Mouse (Mus musculus): ENCODE measurements around the gene Cacna2d4. TPM values are rescaled to one million over a fixed set of nuclear protein-coding genes. Genes with fewer than 3 reads are reported as not detected.
A peak's percentile ranks its signal among the peaks of the same experiment; 100 is the strongest.

The Cacna2d4 gene
- polyA plus RNA-seq, 1 experiment from 2014 or later: 0.09 TPM

DNA sequence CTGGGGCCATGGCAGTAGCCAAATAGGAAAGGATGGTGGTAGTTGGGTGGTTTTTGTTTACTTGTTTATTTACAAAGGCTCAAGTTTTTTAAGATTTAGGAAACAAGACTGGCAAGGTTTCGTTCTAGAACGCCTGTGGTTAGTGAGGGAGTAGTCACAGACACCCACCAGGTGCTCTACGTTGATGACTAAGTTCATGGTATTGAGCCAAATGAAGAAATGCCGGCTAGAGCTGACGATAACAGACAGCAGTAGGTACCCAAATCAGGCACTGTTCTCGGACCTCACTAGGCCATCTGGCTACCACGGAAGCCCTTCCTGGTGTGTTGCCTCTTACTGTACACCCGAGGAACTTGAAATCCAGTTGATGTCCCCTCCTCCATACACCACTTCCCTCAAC lies 9.3 kb upstream of the Cacna2d4 start:
- DNase-seq (ENCODE audit: low spot score): no peak
- H3K27me3 ChIP-seq (ENCODE audit: insufficient read depth, poor library complexity, severe bottlenecking): no peaks in the 10 kb centered on the region
- H3K4me1 ChIP-seq (replicated peaks): no peaks in the 10 kb centered on the region; the same call in 1 of the 2 replicates
- no peak overlapping the region for H3K4me3 ChIP-seq
- no peaks in the 10 kb centered on the region for H3K9me3 ChIP-seq
- no peak overlapping the region for H3K27ac ChIP-seq
- peaks cover 5% of the 10 kb centered on the region for H3K36me3 ChIP-seq
- WGBS: 90% methylated on average over 8 of the region's 8 CpGs

GRCm38 (mm10) chr6:119228861-119229603 lies 7.3 kb upstream of the Cacna2d4 start:
- Histone ChIP-seq H3K9me3 (no peaks in the 10 kb centered on the region), H3K27me3 (ENCODE audit: insufficient read depth, poor library complexity, severe bottlenecking) (no peaks in the 10 kb centered on the region), H3K4me1 (replicated peaks) (no peaks in the 10 kb centered on the region; the same call in 1 of the 2 replicates), H3K4me3 (no peak overlapping the region), H3K36me3 (no peaks in the 10 kb centered on the region), H3K27ac (no peak overlapping the region)
- no peak for DNase-seq (ENCODE audit: low spot score)
- WGBS: 80% methylated on average over 11 of the region's 11 CpGs

DNA sequence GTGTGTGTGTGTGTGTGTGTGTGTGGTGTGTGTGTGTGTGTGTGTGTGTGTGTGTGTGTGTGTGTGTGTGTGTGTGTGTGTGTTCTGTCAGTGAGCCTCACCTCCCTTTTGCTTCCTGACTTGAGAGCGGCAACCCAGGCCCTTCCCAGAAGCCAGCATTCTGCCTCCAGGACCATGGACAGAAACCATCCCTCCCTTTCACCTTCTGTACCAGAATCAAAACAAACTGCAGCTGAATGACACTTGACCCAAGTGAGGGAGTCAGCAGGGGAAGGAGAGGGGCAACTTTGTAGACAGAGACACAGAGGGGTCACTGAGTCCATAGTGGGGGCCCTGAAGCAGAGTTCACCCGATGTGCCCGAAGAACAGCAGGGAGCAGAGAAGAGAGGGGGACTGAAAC lies 3.3 kb upstream of the Cacna2d4 start:
- H3K4me1 ChIP-seq (replicated peaks): peaks cover 20% of the 10 kb centered on the region
- no peak overlapping the region for H3K4me3 ChIP-seq
- no peaks in the 10 kb centered on the region for H3K27me3 ChIP-seq (ENCODE audit: insufficient read depth, poor library complexity, severe bottlenecking)
- WGBS: 45% methylated on average over 3 of the region's 3 CpGs
- no peaks in the 10 kb centered on the region for H3K9me3 ChIP-seq
- peak; percentile 42 for DNase-seq (ENCODE audit: low spot score)
- no peaks in the 10 kb centered on the region for H3K36me3 ChIP-seq
- H3K27ac ChIP-seq: no peak overlapping the region

- Histone ChIP-seq H3K4me3 (no peak overlapping the region), H3K27me3 (ENCODE audit: insufficient read depth, poor library complexity, severe bottlenecking) (no peaks in the 10 kb centered on the region), H3K36me3 (no peaks in the 10 kb centered on the region), H3K9me3 (no peaks in the 10 kb centered on the region), H3K4me1 (replicated peaks) (peaks cover 27% of the 10 kb centered on the region), H3K27ac (no peak overlapping the region)
- 79% methylated on average over 5 of the region's 5 CpGs for WGBS
- no peak for DNase-seq (ENCODE audit: low spot score)
Measured at GRCm38 (mm10) chr6:119235441-119235840, 885 bp upstream of the Cacna2d4 start.

GRCm38 (mm10) chr6:119237427-119237989 lies 1.2 kb downstream of the Cacna2d4 start:
- WGBS: 68% methylated on average over 8 of the region's 8 CpGs
- Histone ChIP-seq H3K27me3 (ENCODE audit: insufficient read depth, poor library complexity, severe bottlenecking) (no peaks in the 10 kb centered on the region), H3K27ac (no peak overlapping the region)

DNA sequence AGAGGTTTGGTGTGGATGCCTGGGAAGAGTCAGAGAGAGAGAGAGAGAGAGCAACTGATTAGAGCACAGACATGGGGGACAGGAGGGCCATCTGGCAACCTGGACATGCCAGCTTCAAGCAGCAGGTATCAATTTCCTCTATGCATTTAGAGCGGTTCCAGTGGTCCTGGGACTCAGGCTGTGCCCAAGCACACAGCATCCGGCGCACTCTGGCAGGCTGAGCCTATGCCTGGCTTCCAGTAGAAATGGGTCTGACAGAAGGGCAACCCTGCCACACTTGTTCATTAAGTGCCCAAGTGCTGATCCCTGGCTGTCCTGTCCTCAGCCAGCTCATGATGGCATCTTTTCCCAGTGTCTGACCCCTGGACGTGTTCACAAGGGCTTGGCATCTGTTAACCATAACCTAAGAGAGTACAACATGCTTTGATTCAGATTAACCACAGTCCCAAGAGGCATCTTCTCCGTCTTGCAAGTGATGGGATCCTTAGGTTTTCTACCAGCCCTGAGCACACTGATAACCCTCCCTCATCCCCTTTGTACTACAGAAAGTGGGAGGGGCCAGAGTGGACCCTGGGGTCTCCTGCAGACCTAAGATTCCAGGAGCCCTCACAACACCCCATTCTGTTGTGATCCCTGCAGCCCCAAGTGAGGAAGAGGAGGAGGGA lies 3.1 kb downstream of the Cacna2d4 start:
- Histone ChIP-seq H3K4me1 (replicated peaks) (peaks cover 44% of the 10 kb centered on the region), H3K27me3 (ENCODE audit: insufficient read depth, poor library complexity, severe bottlenecking) (no peaks in the 10 kb centered on the region), H3K9me3 (no peaks in the 10 kb centered on the region), H3K36me3 (no peaks in the 10 kb centered on the region), H3K27ac (no peak overlapping the region), H3K4me3 (no peak overlapping the region)
- DNase-seq (ENCODE audit: low spot score): no peak
- WGBS: 82% methylated on average over 5 of the region's 5 CpGs

More at GRCm38 (mm10) chr6:119237427-119237989, 1.2 kb downstream of the Cacna2d4 start:
- Histone ChIP-seq H3K4me1 (replicated peaks) (peaks cover 44% of the 10 kb centered on the region), H3K9me3 (no peaks in the 10 kb centered on the region), H3K36me3 (no peaks in the 10 kb centered on the region), H3K4me3 (no peak overlapping the region)
- no peak for DNase-seq (ENCODE audit: low spot score)

DNA sequence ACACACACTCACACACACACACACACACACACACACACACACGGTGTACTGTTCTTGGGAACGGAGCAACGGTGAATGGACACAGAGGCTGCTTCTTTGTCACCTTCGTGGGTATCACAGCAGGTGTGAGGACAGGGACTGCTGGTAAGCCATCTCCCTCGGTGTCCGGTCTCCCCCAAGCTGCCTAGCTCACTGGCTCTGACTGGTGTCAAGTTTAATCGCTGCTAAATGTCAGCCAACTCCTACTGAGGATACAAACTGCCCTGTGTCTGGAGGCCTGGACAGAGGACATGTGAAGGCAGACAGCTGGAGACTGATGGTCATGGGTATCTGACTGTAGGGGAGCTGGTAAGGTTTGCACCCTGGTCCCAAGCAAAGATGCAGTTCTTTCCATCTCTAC lies 3.9 kb downstream of the Cacna2d4 start:
- 81% methylated on average over 7 of the region's 7 CpGs for WGBS
- no peak overlapping the region for H3K4me3 ChIP-seq
- no peak for DNase-seq (ENCODE audit: low spot score)

GRCm38 (mm10) chr6:119240871-119241705 lies 4.8 kb downstream of the Cacna2d4 start:
- Histone ChIP-seq H3K9me3 (peaks cover 5% of the 10 kb centered on the region), H3K4me1 (replicated peaks) (peaks cover 43% of the 10 kb centered on the region), H3K4me3 (no peak overlapping the region), H3K27me3 (ENCODE audit: insufficient read depth, poor library complexity, severe bottlenecking) (no peaks in the 10 kb centered on the region), H3K27ac (peak overlapping the region; percentile 35; the same call in 1 of the 2 replicates), H3K36me3 (no peaks in the 10 kb centered on the region)
- DNase-seq (ENCODE audit: low spot score): no peak
- WGBS: 57% methylated on average over 21 of the region's 21 CpGs

More for the DNA sequence above, 3.9 kb downstream of the Cacna2d4 start:
- Histone ChIP-seq H3K27me3 (ENCODE audit: insufficient read depth, poor library complexity, severe bottlenecking) (no peaks in the 10 kb centered on the region), H3K27ac (no peak overlapping the region), H3K9me3 (no peaks in the 10 kb centered on the region), H3K4me1 (replicated peaks) (peaks cover 44% of the 10 kb centered on the region), H3K36me3 (no peaks in the 10 kb centered on the region)

DNA sequence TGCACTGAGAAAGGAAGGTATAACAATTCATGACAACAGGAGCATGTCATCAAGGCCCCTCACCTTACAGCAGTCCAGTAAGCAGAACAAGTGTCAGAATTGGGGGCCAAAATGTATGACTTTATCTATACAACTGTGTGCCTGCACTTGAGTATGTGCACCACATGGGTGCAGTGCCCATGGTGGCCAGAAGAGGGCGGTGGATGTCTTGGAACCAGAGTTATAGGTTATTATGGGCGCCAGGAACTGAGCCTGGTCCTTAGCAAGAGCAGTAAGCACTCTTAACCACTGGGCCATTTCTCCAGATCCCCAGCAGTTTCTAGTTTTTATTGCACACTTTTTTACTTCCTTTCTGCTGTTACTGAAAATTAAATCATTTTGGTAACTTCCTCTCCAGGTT lies 9.8 kb downstream of the Cacna2d4 start:
- H3K4me1 ChIP-seq (replicated peaks): peaks cover 11% of the 10 kb centered on the region
- no peak overlapping the region for H3K27ac ChIP-seq
- H3K4me3 ChIP-seq: no peak overlapping the region
- no peaks in the 10 kb centered on the region for H3K36me3 ChIP-seq
- WGBS: 47% methylated on average over 2 of the region's 2 CpGs
- H3K9me3 ChIP-seq: peaks cover 9% of the 10 kb centered on the region
- no peak for DNase-seq (ENCODE audit: low spot score)
- no peaks in the 10 kb centered on the region for H3K27me3 ChIP-seq (ENCODE audit: insufficient read depth, poor library complexity, severe bottlenecking)

DNA sequence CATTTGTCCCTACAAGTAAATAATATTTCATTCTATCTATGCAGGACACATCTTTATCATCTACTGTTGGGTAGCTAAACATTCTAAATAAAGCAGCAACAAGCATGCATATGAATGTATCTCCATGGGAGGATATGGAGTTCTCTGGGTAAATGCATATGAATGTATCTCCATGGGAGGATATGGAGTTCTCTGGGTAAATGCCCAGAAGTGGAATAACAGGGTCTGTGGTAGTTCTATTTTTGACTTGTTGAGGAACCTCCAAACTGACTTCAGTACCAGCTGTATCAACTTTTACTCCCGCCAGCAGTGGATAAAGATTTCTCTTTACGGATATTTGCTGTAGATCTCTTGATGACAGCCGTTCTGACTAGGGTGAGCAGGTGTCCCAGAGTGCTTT lies 12.3 kb downstream of the Cacna2d4 start:
- no peaks in the 10 kb centered on the region for H3K36me3 ChIP-seq
- no peaks in the 10 kb centered on the region for H3K27me3 ChIP-seq (ENCODE audit: insufficient read depth, poor library complexity, severe bottlenecking)
- H3K4me3 ChIP-seq: no peak overlapping the region
- WGBS: 90% methylated on average over 3 of the region's 3 CpGs
- DNase-seq (ENCODE audit: low spot score): no peak
- H3K4me1 ChIP-seq (replicated peaks): no peaks in the 10 kb centered on the region
- H3K27ac ChIP-seq: no peak overlapping the region
- H3K9me3 ChIP-seq: peaks cover 9% of the 10 kb centered on the region

DNA sequence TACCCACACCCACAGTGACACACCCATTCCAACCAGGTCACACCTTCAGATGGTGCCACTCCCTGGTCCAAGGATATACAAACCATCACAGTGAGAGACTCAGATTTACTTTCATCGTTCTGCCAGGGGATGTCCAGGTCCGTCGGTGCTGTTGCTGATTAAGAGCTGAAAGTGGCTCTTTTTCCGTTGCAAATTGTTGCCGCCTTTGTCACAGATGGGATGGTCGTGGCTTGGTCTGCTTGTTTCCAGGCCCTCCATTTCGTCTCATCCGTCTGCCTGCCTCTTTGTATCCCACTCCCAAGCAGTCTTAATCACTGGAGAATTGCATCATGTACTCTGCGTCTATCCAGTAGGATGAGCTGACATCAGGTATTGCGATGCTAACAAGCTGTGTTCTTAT lies 13.4 kb downstream of the Cacna2d4 start:
- Histone ChIP-seq H3K4me1 (replicated peaks) (no peaks in the 10 kb centered on the region), H3K9me3 (peaks cover 9% of the 10 kb centered on the region), H3K27ac (no peak overlapping the region), H3K36me3 (no peaks in the 10 kb centered on the region), H3K4me3 (no peak overlapping the region), H3K27me3 (ENCODE audit: insufficient read depth, poor library complexity, severe bottlenecking) (no peaks in the 10 kb centered on the region)
- no peak for DNase-seq (ENCODE audit: low spot score)
- 91% methylated on average over 10 of the region's 10 CpGs for WGBS

GRCm38 (mm10) chr6:119251704-119252103 lies 15.4 kb downstream of the Cacna2d4 start:
- H3K9me3 ChIP-seq: no peaks in the 10 kb centered on the region
- no peaks in the 10 kb centered on the region for H3K36me3 ChIP-seq
- no peaks in the 10 kb centered on the region for H3K4me1 ChIP-seq (replicated peaks)
- WGBS: 84% methylated on average over 4 of the region's 4 CpGs
- H3K27me3 ChIP-seq (ENCODE audit: insufficient read depth, poor library complexity, severe bottlenecking): no peaks in the 10 kb centered on the region
- no peak overlapping the region for H3K4me3 ChIP-seq
- DNase-seq (ENCODE audit: low spot score): no peak
- no peak overlapping the region for H3K27ac ChIP-seq
